Mouse (Mus musculus) right cerebral cortex, adult 18-20 months (tissue): ENCODE results near the gene Chst8.
A peak's percentile ranks its signal among the peaks of the same experiment; 100 is the strongest.

Experiments
- DNase-seq: peaks from one replicate; pipeline ENCODE4 v3.0.0; 2022; ENCODE audit warnings: mixed read lengths

The Chst8 gene

GRCm38 (mm10) chr7:34749753-34750152, 62.8 kb downstream of the Chst8 start:
- DNase-seq: no peak

GRCm38 (mm10) chr7:34748501-34748900, 64.0 kb downstream of the Chst8 start:
- DNase-seq: no peak

GRCm38 (mm10) chr7:34747661-34748060, 64.8 kb downstream of the Chst8 start:
- DNase-seq: no peak

GRCm38 (mm10) chr7:34746586-34746985, 65.9 kb downstream of the Chst8 start:
- no peak for DNase-seq

GRCm38 (mm10) chr7:34746165-34746564, 66.3 kb downstream of the Chst8 start:
- no peak for DNase-seq

- no peak for DNase-seq
These were observed 67.1 kb downstream of the Chst8 start for GRCm38 (mm10) chr7:34745426-34745825.

- DNase-seq: no peak
These were observed 67.5 kb downstream of the Chst8 start for GRCm38 (mm10) chr7:34744994-34745393.

GRCm38 (mm10) chr7:34743411-34744085, 69.0 kb downstream of the Chst8 start:
- DNase-seq: no peak

GRCm38 (mm10) chr7:34739371-34739770, 73.1 kb downstream of the Chst8 start:
- no peak for DNase-seq

- no peak for DNase-seq
These were observed 75.3 kb downstream of the Chst8 start for GRCm38 (mm10) chr7:34737206-34737605.

- DNase-seq: peak; percentile 51
These were observed 78.2 kb downstream of the Chst8 start for GRCm38 (mm10) chr7:34734348-34734747.

GRCm38 (mm10) chr7:34728931-34729330, 83.6 kb downstream of the Chst8 start:
- DNase-seq: no peak

GRCm38 (mm10) chr7:34725206-34725605, 87.3 kb downstream of the Chst8 start:
- DNase-seq: no peak

- peak; percentile 34 for DNase-seq
These were observed 89.8 kb downstream of the Chst8 start for GRCm38 (mm10) chr7:34722551-34723230.

- no peak for DNase-seq
These were observed 90.4 kb downstream of the Chst8 start for GRCm38 (mm10) chr7:34722151-34722550.

GRCm38 (mm10) chr7:34721650-34722048, 90.9 kb downstream of the Chst8 start:
- no peak for DNase-seq

GRCm38 (mm10) chr7:34720882-34721649, 91.4 kb downstream of the Chst8 start:
- DNase-seq: no peak

- no peak for DNase-seq
These were observed 92.9 kb downstream of the Chst8 start for GRCm38 (mm10) chr7:34719599-34719998.

GRCm38 (mm10) chr7:34718651-34719050, 93.9 kb downstream of the Chst8 start:
- no peak for DNase-seq

GRCm38 (mm10) chr7:34717161-34717810, 95.2 kb downstream of the Chst8 start:
- no peak for DNase-seq

- DNase-seq: no peak
These were observed 97.6 kb downstream of the Chst8 start for GRCm38 (mm10) chr7:34714848-34715460.

- DNase-seq: no peak
These were observed 103.4 kb downstream of the Chst8 start for GRCm38 (mm10) chr7:34709111-34709510.

GRCm38 (mm10) chr7:34704401-34704800, 108.1 kb downstream of the Chst8 start:
- DNase-seq: no peak
